Mouse (Mus musculus) liver, embryonic 15.5 days (tissue): ENCODE measurements around the gene Gcdh. TPM values are rescaled to one million over a fixed set of nuclear protein-coding genes. Genes with fewer than 3 reads are reported as not detected.

Source experiments
- ATAC-seq: fragments of 200-750 bp; cut with Nextera tagmentation; 2 replicates; pipeline ENCODE4 v1.8.0; 2017; ENCODE audit warnings: moderate number of reproducible peaks, mild to moderate bottlenecking, moderate library complexity; ENCODE audit not compliant: insufficient read depth
- H3K27ac ChIP-seq: fragments of 300-500 bp; sonication (generic); replicated peaks from 2 replicates; pipeline ENCODE4 v1.5.1; 2015; ENCODE audit warnings: mild to moderate bottlenecking, inconsistent platforms
- H3K27me3 ChIP-seq: fragments of 300-500 bp; sonication (generic); 2 replicates; pipeline ENCODE4 v1.6.1; 2015; ENCODE audit warnings: mild to moderate bottlenecking, inconsistent platforms
- H3K36me3 ChIP-seq: fragments of 300-500 bp; sonication (generic); replicated peaks from 2 replicates; pipeline ENCODE4 v1.6.1; 2015; ENCODE audit warnings: moderate library complexity, mild to moderate bottlenecking, inconsistent platforms
- H3K4me1 ChIP-seq: fragments of 300-500 bp; sonication (generic); replicated peaks from 2 replicates; pipeline ENCODE4 v1.6.1; 2015; ENCODE audit warnings: inconsistent platforms
- H3K4me2 ChIP-seq: fragments of 300-500 bp; sonication (generic); 2 replicates; pipeline ENCODE4 v1.6.1; 2015; ENCODE audit warnings: moderate library complexity, mild to moderate bottlenecking, inconsistent platforms
- H3K4me3 ChIP-seq: fragments of 300-500 bp; sonication (generic); replicated peaks from 2 replicates; pipeline ENCODE4 v1.5.1; 2015; ENCODE audit warnings: mild to moderate bottlenecking, inconsistent platforms
- H3K9ac ChIP-seq: fragments of 300-500 bp; sonication (generic); 2 replicates; pipeline ENCODE4 v1.6.1; 2015; ENCODE audit warnings: moderate library complexity, mild to moderate bottlenecking, inconsistent platforms
- H3K9me3 ChIP-seq: fragments of 300-500 bp; sonication (generic); replicated peaks from 2 replicates; pipeline ENCODE4 v1.6.1; 2016; ENCODE audit warnings: inconsistent platforms
- WGBS: fragments of 180-500 bp; shearing (Covaris S2); methylation state at CpG from one replicate; pipeline ENCODE4 v1.1.7; 2015; ENCODE audit warnings: mixed read lengths; ENCODE audit not compliant: insufficient replicate concordance; 5-methylcytosine and 5-hydroxymethylcytosine counted together
- polyA plus RNA-seq: library from polyadenylated mRNA; unstranded; fragments of >200 nt; fragmentation: Nextera tagmentation; extraction: Ambion mirVana; gene quantifications from 2 replicates; pipeline ENCODE4 v1.2.1, GENCODE M21; 2015

Gcdh gene
- polyA plus RNA-seq, 1 experiment from 2014 or later, result 55.1 TPM

- 81% methylated on average over 9 of the region's 9 CpGs for WGBS
- Histone ChIP-seq H3K27ac (peak overlapping the region; percentile 21), H3K9ac (peak overlapping the region; percentile 95), H3K4me1 (peaks cover 71% of the 10 kb centered on the region), H3K4me2 (peak overlapping the region; percentile 81), H3K27me3 (no peaks in the 10 kb centered on the region), H3K4me3 (peak overlapping the region; percentile 93), H3K36me3 (peaks cover 49% of the 10 kb centered on the region), H3K9me3 (no peaks in the 10 kb centered on the region)
- ATAC-seq, result no peak
These were observed 49.2 kb downstream of the Gcdh start for GRCm38 (mm10) chr8:84844397-84845070.

GRCm38 (mm10) chr8:84841514-84841913, 52.2 kb downstream of the Gcdh start:
- H3K27ac ChIP-seq, result peak overlapping the region; percentile 95
- H3K27me3 ChIP-seq, result no peaks in the 10 kb centered on the region
- ATAC-seq, result no peak
- H3K4me1 ChIP-seq, result peaks cover 83% of the 10 kb centered on the region
- H3K9me3 ChIP-seq, result no peaks in the 10 kb centered on the region
- no peak overlapping the region for H3K9ac ChIP-seq
- peaks cover 69% of the 10 kb centered on the region for H3K36me3 ChIP-seq
- no peak overlapping the region for H3K4me3 ChIP-seq
- 0 out of 2 replicates have a peak overlapping the region, but pooled peaks have one; percentile 4 for H3K4me2 ChIP-seq
- 64% methylated on average over 1 of the region's 1 CpGs for WGBS

- H3K4me2 ChIP-seq, result peak within 1 kb of the TSS; percentile 77
- peak within 1 kb of the TSS; percentile 92 for H3K4me3 ChIP-seq
- H3K36me3 ChIP-seq, result peaks cover 75% of the 10 kb centered on the region
- under 1% methylated on average over 55 of the region's 55 CpGs for WGBS
- H3K9me3 ChIP-seq, result no peaks in the 10 kb centered on the region
- H3K9ac ChIP-seq, result peak within 1 kb of the TSS; percentile 96
- ATAC-seq, result peak; percentile 82
- no peaks in the 10 kb centered on the region for H3K27me3 ChIP-seq
- H3K27ac ChIP-seq, result peak within 1 kb of the TSS; percentile 95
- H3K4me1 ChIP-seq, result peaks cover 89% of the 10 kb centered on the region
These were observed 53.3 kb downstream of the Gcdh start, which contains the start of gene Rad23a for GRCm38 (mm10) chr8:84840248-84840999. Gene Rad23a, minus strand, starts transcription at chr8:84840665.

- ATAC-seq, result no peak
- H3K4me2 ChIP-seq, result peak overlapping the region; percentile 77
- peak overlapping the region; percentile 95 for H3K27ac ChIP-seq
- H3K27me3 ChIP-seq, result no peaks in the 10 kb centered on the region
- H3K9ac ChIP-seq, result peak overlapping the region; percentile 96
- H3K9me3 ChIP-seq, result no peaks in the 10 kb centered on the region
- H3K4me1 ChIP-seq, result peaks cover 89% of the 10 kb centered on the region
- peak overlapping the region; percentile 92 for H3K4me3 ChIP-seq
- H3K36me3 ChIP-seq, result peaks cover 75% of the 10 kb centered on the region
- 1% methylated on average over 7 of the region's 7 CpGs for WGBS
These were observed 53.9 kb downstream of the Gcdh start for GRCm38 (mm10) chr8:84839875-84840247.

- Histone ChIP-seq H3K27ac (peak overlapping the region; percentile 95), H3K4me2 (peak overlapping the region; percentile 77), H3K4me1 (peaks cover 89% of the 10 kb centered on the region), H3K4me3 (peak overlapping the region; percentile 92), H3K9me3 (no peaks in the 10 kb centered on the region), H3K9ac (peak overlapping the region; percentile 96), H3K36me3 (peaks cover 75% of the 10 kb centered on the region), H3K27me3 (no peaks in the 10 kb centered on the region)
- WGBS, result 76% methylated on average over 2 of the region's 2 CpGs
- ATAC-seq, result no peak
These were observed 54.3 kb downstream of the Gcdh start for GRCm38 (mm10) chr8:84839411-84839810.

- ATAC-seq, result peak; percentile 84
- WGBS, result 27% methylated on average over 5 of the region's 5 CpGs
- H3K36me3 ChIP-seq, result peaks cover 75% of the 10 kb centered on the region
- H3K4me3 ChIP-seq, result peak overlapping the region; percentile 92
- peak overlapping the region; percentile 77 for H3K4me2 ChIP-seq
- H3K4me1 ChIP-seq, result peaks cover 89% of the 10 kb centered on the region
- no peaks in the 10 kb centered on the region for H3K9me3 ChIP-seq
- peak overlapping the region; percentile 96 for H3K9ac ChIP-seq
- peak overlapping the region; percentile 95 for H3K27ac ChIP-seq
- no peaks in the 10 kb centered on the region for H3K27me3 ChIP-seq
These were observed 55.2 kb downstream of the Gcdh start for GRCm38 (mm10) chr8:84838513-84838912.

GRCm38 (mm10) chr8:84837912-84838470, 55.7 kb downstream of the Gcdh start:
- 65% methylated on average over 15 of the region's 15 CpGs for WGBS
- Histone ChIP-seq H3K4me2 (peak overlapping the region; percentile 76), H3K4me3 (peak overlapping the region; percentile 92), H3K4me1 (peaks cover 89% of the 10 kb centered on the region), H3K9ac (peak overlapping the region; percentile 87), H3K36me3 (peaks cover 72% of the 10 kb centered on the region), H3K9me3 (no peaks in the 10 kb centered on the region), H3K27me3 (no peaks in the 10 kb centered on the region), H3K27ac (peak overlapping the region; percentile 95)
- ATAC-seq, result no peak

- Histone ChIP-seq H3K4me1 (peaks cover 86% of the 10 kb centered on the region), H3K9me3 (no peaks in the 10 kb centered on the region), H3K4me3 (peak overlapping the region; percentile 92), H3K36me3 (peaks cover 66% of the 10 kb centered on the region), H3K4me2 (peak overlapping the region; percentile 76), H3K9ac (peak overlapping the region; percentile 87), H3K27ac (peak overlapping the region; percentile 95), H3K27me3 (no peaks in the 10 kb centered on the region)
- ATAC-seq, result no peak
- 78% methylated on average over 8 of the region's 8 CpGs for WGBS
These were observed 56.4 kb downstream of the Gcdh start for GRCm38 (mm10) chr8:84837149-84837911.
